Mouse (Mus musculus) heart, embryonic 14.5 days (tissue): ENCODE data around the gene Clec2d. TPM values are rescaled to one million over a fixed set of nuclear protein-coding genes. Genes with fewer than 3 reads are reported as not detected.
"Not testable (repeated sequence)": the region's sequence is repeated elsewhere in the genome, so short reads cannot be mapped to it uniquely, and the experiment has no call there.

ENCODE experiments used
- ATAC-seq: fragments of 200-750 bp; cut with Nextera tagmentation; 2 replicates; pipeline ENCODE4 v1.8.0; 2017; ENCODE audit warnings: low read depth, moderate TSS enrichment; ENCODE audit not compliant: insufficient number of reproducible peaks, insufficient read depth, low FRiP score
- H3K27ac ChIP-seq, 2 experiments: fragments of 200-500 bp in 1 of 2; fragments of 300-500 bp in 1 of 2; sonication (generic) in 1 of 2; replicated peaks in 1 of 2; 2 replicates each; pipeline ENCODE4 v1.5.1; 2012 to 2014; ENCODE audit warnings: low read depth in 2 of 2, low read length in 2 of 2, control low read depth in 1 of 2, mild to moderate bottlenecking in 1 of 2, mixed read lengths in 1 of 2; ENCODE audit not compliant: control insufficient read depth in 1 of 2, insufficient read depth in 1 of 2
- H3K27me3 ChIP-seq: fragments of 300-500 bp; sonication (generic); 2 replicates; pipeline ENCODE4 v1.6.1; 2014; ENCODE audit warnings: mild to moderate bottlenecking, low read length, control low read depth; ENCODE audit not compliant: control insufficient read depth, insufficient read depth
- H3K36me3 ChIP-seq: fragments of 300-500 bp; sonication (generic); 2 replicates; pipeline ENCODE4 v1.6.1; 2014; ENCODE audit warnings: mild to moderate bottlenecking, control low read depth, low read length, mixed read lengths; ENCODE audit not compliant: control insufficient read depth, insufficient read depth
- H3K4me1 ChIP-seq, 2 experiments: fragments of 200-500 bp in 1 of 2; fragments of 300-500 bp in 1 of 2; sonication (generic) in 1 of 2; 2 replicates each; pipeline ENCODE4 v1.6.1; 2012 to 2014; ENCODE audit warnings: low read length in 2 of 2, control low read depth in 1 of 2, mixed read lengths in 1 of 2; ENCODE audit not compliant: control insufficient read depth in 2 of 2, insufficient read depth in 2 of 2
- H3K4me2 ChIP-seq: fragments of 300-500 bp; sonication (generic); 2 replicates; pipeline ENCODE4 v1.6.1; 2014; ENCODE audit warnings: mild to moderate bottlenecking, low read length
- H3K4me3 ChIP-seq, 2 experiments: fragments of 200-500 bp in 1 of 2; fragments of 300-500 bp in 1 of 2; sonication (generic) in 1 of 2; 2 replicates each; pipeline ENCODE4 v1.5.1; 2012 to 2014; ENCODE audit warnings: low read length in 2 of 2, mild to moderate bottlenecking in 2 of 2, control low read depth in 1 of 2, low read depth in 1 of 2, moderate library complexity in 1 of 2; ENCODE audit not compliant: control insufficient read depth in 1 of 2, insufficient read depth in 1 of 2
- H3K9ac ChIP-seq: fragments of 300-500 bp; sonication (generic); 2 replicates; pipeline ENCODE4 v1.6.1; 2014; ENCODE audit warnings: mild to moderate bottlenecking, low read length
- H3K9me3 ChIP-seq: fragments of 300-500 bp; sonication (generic); 2 replicates; pipeline ENCODE4 v1.6.1; 2016; ENCODE audit warnings: low read length, control low read depth; ENCODE audit not compliant: control insufficient read depth
- WGBS: fragments of 180-500 bp; shearing (Covaris S2); extraction: QIAGEN DNeasy Blood & Tissue Kit; methylation state at CpG from one replicate; pipeline ENCODE4 v1.1.7; 2014; 5-methylcytosine and 5-hydroxymethylcytosine counted together
- polyA plus RNA-seq: library from polyadenylated mRNA; unstranded; fragments of >200 nt; fragmentation: Nextera tagmentation; extraction: Ambion mirVana; gene quantifications from 2 replicates; pipeline ENCODE4 v1.2.1, GENCODE M21; 2014

Clec2d gene
- polyA plus RNA-seq, 1 experiment from 2014 or later = 0.38 TPM

DNA sequence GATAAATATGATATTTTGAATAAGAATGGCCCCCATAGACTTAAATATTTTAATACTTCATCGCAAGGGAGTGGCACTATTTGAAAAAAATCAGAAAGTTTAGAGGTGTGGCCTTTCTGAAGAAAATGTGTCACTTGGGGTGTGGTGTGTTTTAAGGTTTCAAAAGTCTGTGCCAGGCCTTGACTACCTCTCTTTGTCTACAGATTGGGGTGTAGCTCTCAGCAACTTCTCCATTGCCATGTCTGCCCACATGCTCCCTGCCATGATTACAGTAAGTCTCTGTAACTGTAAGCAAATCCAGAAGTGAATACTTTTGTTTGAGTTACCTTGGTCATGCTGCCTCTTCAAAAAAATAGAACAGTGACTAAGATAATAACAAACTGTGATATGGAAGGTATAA is 16.8 kb upstream of the Clec2d start:
- no peak overlapping the region for H3K4me3 ChIP-seq
- WGBS = 78% methylated on average over 1 of the region's 1 CpGs

GRCm38 (mm10) chr6:129170925-129171324 is 9.5 kb upstream of the Clec2d start:
- no peak for ATAC-seq
- no peaks in the 10 kb centered on the region for H3K27me3 ChIP-seq
- no peak overlapping the region for H3K9ac ChIP-seq
- no peak overlapping the region for H3K4me3 ChIP-seq
- no peak overlapping the region for H3K4me2 ChIP-seq
- 89% methylated on average over 1 of the region's 1 CpGs for whole genome bisulfite sequencing
- H3K9me3 ChIP-seq = no peaks in the 10 kb centered on the region
- no peaks in the 10 kb centered on the region for H3K4me1 ChIP-seq
- no peaks in the 10 kb centered on the region for H3K36me3 ChIP-seq
- no peak overlapping the region for H3K27ac ChIP-seq

More for the DNA sequence above, 16.8 kb upstream of the Clec2d start:
- H3K4me2 ChIP-seq = no peak overlapping the region
- no peaks in the 10 kb centered on the region for H3K27me3 ChIP-seq
- H3K4me1 ChIP-seq = no peaks in the 10 kb centered on the region
- H3K9me3 ChIP-seq = no peaks in the 10 kb centered on the region
- no peak overlapping the region for H3K9ac ChIP-seq
- ATAC-seq = no peak
- no peaks in the 10 kb centered on the region for H3K36me3 ChIP-seq
- H3K27ac ChIP-seq = no peak overlapping the region

GRCm38 (mm10) chr6:129171675-129172074 is 8.7 kb upstream of the Clec2d start:
- H3K4me1 ChIP-seq = no peaks in the 10 kb centered on the region
- H3K27me3 ChIP-seq = no peaks in the 10 kb centered on the region
- 77% methylated on average over 1 of the region's 1 CpGs for WGBS
- H3K4me2 ChIP-seq = no peak overlapping the region
- no peak overlapping the region for H3K9ac ChIP-seq
- H3K4me3 ChIP-seq = no peak overlapping the region
- no peak overlapping the region for H3K27ac ChIP-seq
- no peaks in the 10 kb centered on the region for H3K9me3 ChIP-seq
- no peaks in the 10 kb centered on the region for H3K36me3 ChIP-seq
- ATAC-seq = no peak

DNA sequence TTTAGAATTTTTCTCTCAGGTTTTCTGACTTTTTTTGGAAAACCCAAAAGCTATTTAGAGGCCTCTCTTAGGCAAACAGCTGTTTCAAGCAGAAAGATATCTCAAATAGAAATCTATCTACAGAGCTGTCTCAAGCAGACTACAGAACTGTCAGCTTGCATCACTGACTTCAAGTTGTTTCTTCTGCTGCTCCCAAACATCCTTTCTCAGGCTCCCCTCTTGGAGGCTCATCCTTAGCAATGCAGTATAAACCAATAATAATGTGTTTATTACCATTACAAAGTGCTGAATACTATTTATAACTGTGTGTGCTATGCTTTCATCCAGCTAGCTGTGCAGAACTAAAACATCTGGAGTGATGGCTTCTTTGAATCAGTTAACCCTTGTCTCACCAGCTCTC is 5.6 kb upstream of the Clec2d start:
- no peak for ATAC-seq
- H3K4me1 ChIP-seq = no peaks in the 10 kb centered on the region
- H3K36me3 ChIP-seq = no peaks in the 10 kb centered on the region
- no peak overlapping the region for H3K4me3 ChIP-seq
- H3K4me2 ChIP-seq = no peak overlapping the region
- no peak overlapping the region for H3K9ac ChIP-seq
- no peak overlapping the region for H3K27ac ChIP-seq
- no peaks in the 10 kb centered on the region for H3K9me3 ChIP-seq
- H3K27me3 ChIP-seq = no peaks in the 10 kb centered on the region

DNA sequence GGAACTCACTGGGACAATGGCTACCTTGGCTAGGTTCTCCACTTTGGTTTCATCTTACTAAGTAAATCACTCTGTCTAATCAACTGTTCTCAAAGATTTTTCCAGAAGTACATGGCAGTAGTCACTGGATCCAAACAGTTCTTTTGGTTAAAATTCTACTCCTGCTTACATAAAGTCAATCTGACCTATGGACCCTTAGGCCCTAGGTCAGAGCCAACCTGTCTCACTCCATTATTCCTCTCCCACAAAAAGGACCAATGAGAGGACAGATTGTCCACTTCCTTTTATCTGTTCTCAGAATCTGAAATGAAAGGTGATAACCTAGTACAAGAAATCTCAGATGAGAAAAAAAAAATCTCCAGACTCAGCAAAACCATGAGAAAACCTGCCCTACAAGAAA is 4.8 kb upstream of the Clec2d start:
- Histone ChIP-seq H3K4me1 (no peaks in the 10 kb centered on the region), H3K27ac (no peak overlapping the region), H3K27me3 (no peaks in the 10 kb centered on the region), H3K9me3 (no peaks in the 10 kb centered on the region), H3K9ac (no peak overlapping the region), H3K36me3 (no peaks in the 10 kb centered on the region), H3K4me2 (no peak overlapping the region), H3K4me3 (no peak overlapping the region)
- ATAC-seq = no peak

- no peak for ATAC-seq
- Histone ChIP-seq H3K4me2 (no peak overlapping the region), H3K27ac (no peak overlapping the region), H3K9me3 (no peaks in the 10 kb centered on the region), H3K4me1 (0 out of 4 replicates have a peak, but pooled peaks cover 0 to 2% of the 10 kb centered on the region in 2 experiments), H3K4me3 (no peak overlapping the region), H3K9ac (no peak overlapping the region), H3K36me3 (no peaks in the 10 kb centered on the region), H3K27me3 (no peaks in the 10 kb centered on the region)
- WGBS = 65% methylated on average over 1 of the region's 1 CpGs
Observed at GRCm38 (mm10) chr6:129176621-129177020, 3.8 kb upstream of the Clec2d start.

- Histone ChIP-seq H3K9me3 (no peaks in the 10 kb centered on the region), H3K4me2 (no peak overlapping the region)
- 90% methylated on average over 2 of the region's 2 CpGs for WGBS
Observed at GRCm38 (mm10) chr6:129179281-129179680, 1.1 kb upstream of the Clec2d start.

DNA sequence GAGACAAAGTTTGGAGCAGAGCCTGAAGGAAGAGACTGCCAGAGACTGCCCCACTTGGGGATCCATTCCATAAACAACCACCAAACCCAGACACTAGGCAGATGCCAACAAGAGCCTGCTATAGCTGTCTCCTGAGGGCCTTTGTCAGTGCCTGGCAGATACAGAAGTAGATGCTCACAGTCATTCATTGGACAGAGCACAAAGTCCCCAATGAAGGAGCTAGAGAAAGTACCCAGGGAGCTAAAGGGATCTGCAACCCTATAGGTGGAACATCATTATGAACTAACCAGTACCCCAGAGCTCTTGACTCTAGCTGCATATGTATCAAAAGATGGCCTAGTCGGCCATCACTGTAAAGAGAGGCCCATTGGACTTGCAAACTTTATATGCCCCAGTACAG is 584 bp upstream of the Clec2d start:
- not testable (repeated sequence) for H3K4me3 ChIP-seq, H3K27ac ChIP-seq, H3K9ac ChIP-seq, H3K27me3 ChIP-seq, H3K9me3 ChIP-seq, H3K4me2 ChIP-seq, ATAC-seq
- 67% methylated on average over 1 of the region's 1 CpGs for WGBS
- Histone ChIP-seq H3K36me3 (peaks cover 19% of the 10 kb centered on the region), H3K4me1 (peaks cover 2 to 12% of the 10 kb centered on the region in 2 experiments; a peak in 2 of 4 replicates)

More at GRCm38 (mm10) chr6:129179281-129179680, 1.1 kb upstream of the Clec2d start:
- Histone ChIP-seq H3K4me1 (peaks cover 2 to 12% of the 10 kb centered on the region in 2 experiments; a peak in 2 of 4 replicates), H3K9ac (no peak overlapping the region), H3K27ac (no peak overlapping the region), H3K36me3 (peaks cover 14% of the 10 kb centered on the region), H3K4me3 (no peak overlapping the region), H3K27me3 (no peaks in the 10 kb centered on the region)
- ATAC-seq = no peak
